Mouse (Mus musculus) thymus, postnatal 0 days (tissue): ENCODE measurements at regions not wholly inside any gene's neighbourhood (a gene's known extent, or its start where the extent isn't known, plus 50 kb on each side); places are given as distances from the start of the nearest gene placed in this dataset.
A peak's percentile ranks its signal among the peaks of the same experiment; 100 is the strongest.

Experiments
- DNase-seq: peaks from one replicate; pipeline ENCODE4 v3.0.0-alpha.2; 2015; ENCODE audit warnings: low spot score

GRCm38 (mm10) chr14:76641752-76642529 is 85.3 kb upstream of the Serp2 start:
- no peak for DNase-seq

GRCm38 (mm10) chr14:76633170-76633569 is 76.5 kb upstream of the Serp2 start:
- DNase-seq: no peak

GRCm38 (mm10) chr14:76632763-76633162 is 76.1 kb upstream of the Serp2 start:
- no peak for DNase-seq

GRCm38 (mm10) chr14:76631740-76632139 is 75.1 kb upstream of the Serp2 start:
- DNase-seq: no peak

GRCm38 (mm10) chr14:76631181-76631580 is 74.5 kb upstream of the Serp2 start:
- DNase-seq: no peak

- no peak for DNase-seq
Measured at GRCm38 (mm10) chr14:76629913-76630478, 73.3 kb upstream of the Serp2 start.

- DNase-seq: no peak
Measured at GRCm38 (mm10) chr14:76628182-76628892, 71.6 kb upstream of the Serp2 start.

GRCm38 (mm10) chr14:76625589-76626368 is 69.1 kb upstream of the Serp2 start:
- no peak for DNase-seq

GRCm38 (mm10) chr14:76624626-76625378 is 68.1 kb upstream of the Serp2 start:
- DNase-seq: no peak

- DNase-seq: peak; percentile 42
Measured at GRCm38 (mm10) chr14:76623371-76623988, 66.8 kb upstream of the Serp2 start.

- DNase-seq: peak; percentile 36
Measured at GRCm38 (mm10) chr14:76622634-76623291, 66.1 kb upstream of the Serp2 start.

GRCm38 (mm10) chr14:76619038-76619409 is 62.3 kb upstream of the Serp2 start:
- no peak for DNase-seq

- DNase-seq: no peak
Measured at GRCm38 (mm10) chr14:76618331-76619037, 61.8 kb upstream of the Serp2 start.

GRCm38 (mm10) chr14:76617889-76618288 is 61.2 kb upstream of the Serp2 start:
- DNase-seq: no peak

- DNase-seq: no peak
Measured at GRCm38 (mm10) chr14:76617447-76617846, 60.8 kb upstream of the Serp2 start.

GRCm38 (mm10) chr14:76616367-76616683 is 59.6 kb upstream of the Serp2 start:
- no peak for DNase-seq

- DNase-seq: no peak
Measured at GRCm38 (mm10) chr14:76615603-76616366, 59.1 kb upstream of the Serp2 start.

GRCm38 (mm10) chr14:76615182-76615581 is 58.5 kb upstream of the Serp2 start:
- DNase-seq: no peak

- no peak for DNase-seq
Measured at GRCm38 (mm10) chr14:76614682-76615081, 58.0 kb upstream of the Serp2 start.
